Mouse (Mus musculus): Measurements from ENCODE around the gene Olfr71.

- TF ChIP-seq CTCF (IDR thresholded peaks at IDR 0.05; ENCODE audit: low read depth) = no peak
- no peak for TF ChIP-seq EP300 (IDR thresholded peaks at IDR 0.05; ENCODE audit: low read depth)
Measured at GRCm38 (mm10) chr4:43668782-43669427, 41.1 kb downstream of the Olfr71 start, which contains the start of the genes Tmem8b and Fam221b.
